Mouse (Mus musculus) inflammation-experienced regulatory T-cells, adult 6 months (primary cell): ENCODE results near the gene Ndufb7. TPM values are rescaled to one million over a fixed set of nuclear protein-coding genes. Genes with fewer than 3 reads are reported as not detected.
A peak's percentile ranks its signal among the peaks of the same experiment; 100 is the strongest.
"Not testable (repeated sequence)": the region's sequence is repeated elsewhere in the genome, so short reads cannot be mapped to it uniquely, and the experiment has no call there.

ENCODE experiments used
- ATAC-seq: one replicate; pipeline ENCODE4 v1.8.0; 2017
- polyA plus RNA-seq, 3 experiments: library from polyadenylated mRNA; unstranded; fragments of 100-300 nt; shearing (Covaris generic); gene quantifications; one replicate each; pipeline ENCODE4 v1.2.1; 2017

Gene Ndufb7
- polyA plus RNA-seq, 3 experiments from 2014 or later, result 284 to 389 (median 291) TPM

GRCm38 (mm10) chr8:83576921-83577320, 10.4 kb downstream of the Ndufb7 start:
- ATAC-seq, result no peak

GRCm38 (mm10) chr8:83577384-83577791, 10.9 kb downstream of the Ndufb7 start:
- no peak for ATAC-seq

GRCm38 (mm10) chr8:83578131-83579055, 11.9 kb downstream of the Ndufb7 start:
- ATAC-seq, result no peak

- no peak for ATAC-seq
Observed at GRCm38 (mm10) chr8:83579676-83580075, 13.2 kb downstream of the Ndufb7 start.

- no peak for ATAC-seq
Observed at GRCm38 (mm10) chr8:83580826-83581225, 14.4 kb downstream of the Ndufb7 start.

GRCm38 (mm10) chr8:83582226-83582625, 15.8 kb downstream of the Ndufb7 start:
- no peak for ATAC-seq

GRCm38 (mm10) chr8:83583236-83583635, 16.8 kb downstream of the Ndufb7 start:
- ATAC-seq, result no peak

- ATAC-seq, result no peak
Observed at GRCm38 (mm10) chr8:83584771-83585170, 18.3 kb downstream of the Ndufb7 start.

GRCm38 (mm10) chr8:83585333-83585732, 18.9 kb downstream of the Ndufb7 start:
- no peak for ATAC-seq

GRCm38 (mm10) chr8:83587644-83588043, 21.2 kb downstream of the Ndufb7 start:
- ATAC-seq, result no peak

- no peak for ATAC-seq
Observed at GRCm38 (mm10) chr8:83588886-83589285, 22.4 kb downstream of the Ndufb7 start.

GRCm38 (mm10) chr8:83590488-83591023, 24.1 kb downstream of the Ndufb7 start:
- no peak for ATAC-seq

- ATAC-seq, result no peak
Observed at GRCm38 (mm10) chr8:83592682-83593081, 26.2 kb downstream of the Ndufb7 start.

- peak; percentile 5 for ATAC-seq
Observed at GRCm38 (mm10) chr8:83593325-83594166, 27.1 kb downstream of the Ndufb7 start.

GRCm38 (mm10) chr8:83594167-83595049, 27.9 kb downstream of the Ndufb7 start:
- peak; percentile 93 for ATAC-seq

GRCm38 (mm10) chr8:83595050-83595345, 28.5 kb downstream of the Ndufb7 start:
- not testable (repeated sequence) for ATAC-seq

GRCm38 (mm10) chr8:83596369-83596768, 29.9 kb downstream of the Ndufb7 start:
- no peak for ATAC-seq

- no peak for ATAC-seq
Observed at GRCm38 (mm10) chr8:83598146-83598545, 31.7 kb downstream of the Ndufb7 start.

GRCm38 (mm10) chr8:83599814-83600213, 33.3 kb downstream of the Ndufb7 start:
- no peak for ATAC-seq

- ATAC-seq, result no peak
Observed at GRCm38 (mm10) chr8:83602650-83603029, 36.2 kb downstream of the Ndufb7 start.

GRCm38 (mm10) chr8:83607661-83608397, 41.4 kb downstream of the Ndufb7 start, which contains the start of the genes Tecr and Dnajb1:
Gene Tecr (minus strand): TSS chr8:83607971.
Gene Dnajb1 (plus strand): TSS chr8:83608193.
- peak; percentile 82 for ATAC-seq
